Mouse (Mus musculus): ENCODE results near the gene Apoe. TPM values are rescaled to one million over a fixed set of nuclear protein-coding genes. Genes with fewer than 3 reads are reported as not detected.
"Not testable (repeated sequence)": the region's sequence is repeated elsewhere in the genome, so short reads cannot be mapped to it uniquely, and the experiment has no call there.

Gene Apoe
- polyA plus RNA-seq, 1 experiment from 2014 or later: 515 TPM

DNA sequence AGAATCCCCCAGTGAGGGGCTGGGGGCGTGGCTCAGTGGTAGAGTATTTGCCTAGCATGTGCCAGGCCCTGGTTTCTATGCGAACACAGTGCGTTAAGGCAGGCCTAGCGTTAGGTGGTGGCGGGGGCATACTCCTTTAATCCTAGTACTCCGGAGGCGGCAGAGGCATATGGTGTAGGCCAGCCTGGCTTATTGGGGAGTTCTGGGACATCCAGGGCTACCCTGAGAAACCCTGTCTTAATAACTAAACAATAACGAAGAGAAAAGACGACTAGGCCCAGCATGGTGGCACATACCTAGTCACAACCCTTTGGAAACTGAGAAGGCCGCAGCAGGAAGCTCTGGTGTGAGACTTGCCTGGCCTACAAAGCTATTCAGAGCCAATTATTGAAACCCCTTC lies 10.9 kb downstream of the Apoe start:
- no peak for ATAC-seq (ENCODE audit: insufficient read depth, low FRiP score, low read depth)
- 91% methylated on average over 10 of the region's 10 CpGs for WGBS
- H3K36me3 ChIP-seq: no peaks in the 10 kb centered on the region
- H3K4me3 ChIP-seq (replicated peaks): no peak overlapping the region
- no peaks in the 10 kb centered on the region for H3K27me3 ChIP-seq (replicated peaks)
- H3K4me2 ChIP-seq: no peak overlapping the region
- H3K4me1 ChIP-seq: peaks cover 8% of the 10 kb centered on the region
- H3K9me3 ChIP-seq: no peaks in the 10 kb centered on the region
- H3K9ac ChIP-seq: no peak overlapping the region
- no peak overlapping the region for H3K27ac ChIP-seq

DNA sequence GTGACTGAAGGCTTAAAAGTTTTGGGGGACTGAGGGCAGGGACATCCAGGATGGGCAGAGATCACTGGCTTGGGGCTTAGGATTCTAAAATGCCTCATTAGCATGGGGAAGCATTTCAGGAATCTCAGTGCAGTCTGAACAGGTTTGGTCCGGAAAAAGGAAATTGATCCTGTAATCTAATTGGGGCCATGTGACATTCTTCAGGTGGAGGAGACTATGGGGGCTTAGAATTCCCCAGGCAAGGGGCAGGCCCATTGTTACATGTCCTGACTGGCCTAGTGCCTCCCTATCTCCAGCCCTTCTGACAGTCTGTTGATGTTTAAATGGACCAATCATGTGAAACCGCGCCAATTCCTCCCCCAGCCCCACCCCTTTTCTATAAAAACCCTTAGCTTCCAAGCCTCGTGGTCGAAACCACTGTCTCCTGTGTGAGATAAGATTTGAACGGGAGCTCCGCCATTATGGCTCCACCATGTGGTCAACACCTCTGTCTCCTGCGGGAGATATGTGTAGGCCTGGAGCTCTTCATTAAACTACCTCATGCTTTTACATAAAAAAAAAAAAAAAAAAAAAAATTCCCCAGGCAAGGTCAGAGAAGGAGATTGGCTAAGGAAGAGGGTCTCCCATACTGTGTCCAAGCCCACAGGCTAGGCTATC lies 11.9 kb downstream of the Apoe start:
- ATAC-seq (ENCODE audit: insufficient read depth, low FRiP score, low read depth): peak; percentile 38; the same call in 1 of the 2 replicates
- not testable (repeated sequence) for H3K27me3 ChIP-seq (replicated peaks); H3K4me3 ChIP-seq (replicated peaks); H3K9ac ChIP-seq; H3K4me2 ChIP-seq; H3K27ac ChIP-seq; H3K36me3 ChIP-seq; H3K4me1 ChIP-seq; H3K9me3 ChIP-seq
- 64% methylated on average over 8 of the region's 8 CpGs for WGBS

DNA sequence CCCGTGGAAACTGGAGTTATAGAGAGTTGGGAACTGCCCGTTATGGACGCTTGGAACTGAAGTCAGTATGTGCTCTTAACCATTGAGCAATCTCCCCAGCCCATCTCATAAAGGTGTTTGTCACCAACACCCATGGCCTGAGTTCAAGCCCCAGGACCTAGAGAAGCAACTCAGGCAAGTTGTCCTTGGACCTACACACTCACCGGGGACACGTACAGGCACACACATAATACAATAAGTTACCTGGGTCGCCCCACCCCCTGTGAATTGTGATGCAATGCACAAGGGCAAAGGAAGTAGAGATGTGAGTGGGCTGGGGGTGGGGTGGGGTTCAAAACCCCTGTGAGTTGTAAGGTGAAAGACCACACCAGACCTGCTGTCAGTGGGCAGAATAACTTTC lies 12.5 kb downstream of the Apoe start:
- no peak for ATAC-seq (ENCODE audit: insufficient read depth, low FRiP score, low read depth)
- WGBS: 80% methylated on average over 6 of the region's 6 CpGs
- Histone ChIP-seq H3K4me2 (no peak overlapping the region), H3K4me3 (replicated peaks) (no peak overlapping the region), H3K4me1 (no peaks in the 10 kb centered on the region), H3K9me3 (no peaks in the 10 kb centered on the region), H3K36me3 (no peaks in the 10 kb centered on the region), H3K27ac (no peak overlapping the region), H3K27me3 (replicated peaks) (no peaks in the 10 kb centered on the region), H3K9ac (no peak overlapping the region)

DNA sequence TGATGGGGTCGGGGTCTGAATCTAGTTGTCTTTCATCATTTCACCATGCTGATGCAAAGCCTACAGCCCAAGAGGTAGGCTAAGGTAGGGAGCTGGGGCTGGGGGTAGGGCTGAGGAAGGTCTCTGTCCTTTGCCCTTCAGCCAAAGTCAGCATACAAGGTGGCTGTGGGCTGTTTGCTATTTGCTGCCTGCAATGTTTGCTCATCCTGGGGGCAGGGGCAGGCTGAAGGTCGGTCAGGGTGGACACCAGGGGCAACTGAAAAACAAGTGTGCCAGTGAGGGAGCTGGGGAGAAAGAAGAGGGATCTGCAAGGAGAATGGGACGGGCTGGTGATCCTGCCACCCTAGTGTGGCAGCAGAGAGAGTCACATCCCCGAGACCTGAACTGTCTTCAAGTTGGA lies 13.6 kb downstream of the Apoe start:
- H3K27me3 ChIP-seq (replicated peaks): no peaks in the 10 kb centered on the region
- ATAC-seq (ENCODE audit: insufficient read depth, low FRiP score, low read depth): no peak
- H3K9me3 ChIP-seq: no peaks in the 10 kb centered on the region
- no peaks in the 10 kb centered on the region for H3K4me1 ChIP-seq
- H3K36me3 ChIP-seq: no peaks in the 10 kb centered on the region
- 53% methylated on average over 4 of the region's 4 CpGs for WGBS
- no peak overlapping the region for H3K9ac ChIP-seq
- H3K27ac ChIP-seq: no peak overlapping the region
- H3K4me3 ChIP-seq (replicated peaks): no peak overlapping the region
- no peak overlapping the region for H3K4me2 ChIP-seq

DNA sequence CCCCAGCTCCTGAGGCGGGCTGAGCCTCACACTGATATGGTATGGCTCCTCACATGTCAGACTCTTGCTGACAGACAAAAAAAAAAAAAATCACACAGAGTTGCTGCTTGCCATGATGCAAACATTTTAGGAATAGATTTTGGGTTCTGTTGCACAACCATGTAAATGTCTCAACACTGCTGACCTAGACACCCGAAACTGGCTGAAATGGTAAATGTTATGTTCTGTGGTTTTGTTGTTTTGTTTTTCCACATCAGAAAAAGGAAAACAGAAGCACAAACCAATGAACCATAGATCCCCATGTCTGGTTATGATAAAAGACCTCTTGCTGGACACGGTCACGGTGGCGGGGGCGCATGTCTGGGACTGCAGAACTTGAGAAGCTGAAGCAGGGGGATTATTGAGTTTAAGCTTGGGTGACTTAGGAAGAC lies 15.2 kb downstream of the Apoe start:
- Histone ChIP-seq H3K9ac (no peak overlapping the region), H3K27me3 (replicated peaks) (no peaks in the 10 kb centered on the region), H3K4me3 (replicated peaks) (no peak overlapping the region), H3K9me3 (no peaks in the 10 kb centered on the region), H3K4me2 (no peak overlapping the region), H3K4me1 (no peaks in the 10 kb centered on the region), H3K36me3 (no peaks in the 10 kb centered on the region), H3K27ac (no peak overlapping the region)
- 76% methylated on average over 6 of the region's 6 CpGs for WGBS
- ATAC-seq (ENCODE audit: insufficient read depth, low FRiP score, low read depth): no peak

DNA sequence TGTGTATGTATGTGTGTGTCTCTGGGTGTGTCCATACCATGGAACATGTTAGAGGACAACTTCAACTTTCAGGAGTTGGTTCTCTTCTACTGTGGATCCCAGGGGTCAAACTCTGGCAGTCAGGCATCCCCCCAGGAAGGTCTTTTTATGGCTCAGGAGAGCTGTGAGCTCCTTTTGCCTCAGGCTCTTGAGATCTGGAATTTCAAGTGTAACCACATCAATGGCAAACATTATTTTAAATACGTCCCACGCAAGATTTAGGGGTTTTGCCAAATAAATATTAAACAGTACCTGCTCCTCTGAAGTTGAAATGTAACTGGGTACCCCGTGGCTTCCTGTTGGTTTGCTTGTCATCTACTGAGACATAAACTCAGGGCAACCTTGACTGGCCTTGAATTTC lies 16.0 kb downstream of the Apoe start:
- Histone ChIP-seq H3K9me3 (no peaks in the 10 kb centered on the region), H3K36me3 (no peaks in the 10 kb centered on the region), H3K4me2 (no peak overlapping the region), H3K27ac (no peak overlapping the region), H3K27me3 (replicated peaks) (no peaks in the 10 kb centered on the region), H3K9ac (no peak overlapping the region), H3K4me3 (replicated peaks) (no peak overlapping the region), H3K4me1 (no peaks in the 10 kb centered on the region)
- no peak for ATAC-seq (ENCODE audit: insufficient read depth, low FRiP score, low read depth)
- WGBS: 63% methylated on average over 3 of the region's 3 CpGs

DNA sequence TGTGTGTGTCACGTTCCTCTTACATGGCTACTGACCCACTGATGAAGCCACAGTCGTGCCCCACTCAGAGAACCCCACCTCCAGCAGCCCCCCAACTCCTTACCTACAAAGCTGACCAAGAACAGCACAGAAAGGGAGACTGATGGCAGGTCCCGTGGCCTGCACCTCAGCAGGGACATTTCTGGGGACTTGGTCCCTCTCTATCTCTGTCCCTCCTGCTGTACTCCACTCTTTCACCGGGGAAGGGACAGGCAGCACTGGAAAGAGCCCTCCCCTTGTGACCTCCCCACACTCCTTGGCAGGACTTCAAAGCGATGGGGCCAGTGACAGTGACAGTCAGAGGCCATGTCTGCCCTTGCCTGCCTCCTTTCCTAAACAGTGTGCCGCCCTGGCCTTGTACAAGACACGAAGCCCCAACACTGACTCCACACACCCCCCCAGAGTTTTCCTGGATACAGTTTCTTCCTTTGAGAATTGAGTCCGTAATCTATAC lies 17.7 kb downstream of the Apoe start, which contains the start of the genes Gm44805 and Apoc4:
TSS of gene Gm44805 (minus strand) at position 222 of the 493 bp plus-strand sequence.
TSS of gene Apoc4 (minus strand) at position 278 of the 493 bp plus-strand sequence.
- H3K4me3 ChIP-seq (replicated peaks): no peak within 1 kb of the TSS
- H3K9me3 ChIP-seq: no peaks in the 10 kb centered on the region
- no peaks in the 10 kb centered on the region for H3K4me1 ChIP-seq
- no peak within 1 kb of the TSS for H3K9ac ChIP-seq
- H3K4me2 ChIP-seq: no peak within 1 kb of the TSS
- no peaks in the 10 kb centered on the region for H3K27me3 ChIP-seq (replicated peaks)
- no peak for ATAC-seq (ENCODE audit: insufficient read depth, low FRiP score, low read depth)
- no peak within 1 kb of the TSS for H3K27ac ChIP-seq
- H3K36me3 ChIP-seq: no peaks in the 10 kb centered on the region
- WGBS: 59% methylated on average over 8 of the region's 8 CpGs

DNA sequence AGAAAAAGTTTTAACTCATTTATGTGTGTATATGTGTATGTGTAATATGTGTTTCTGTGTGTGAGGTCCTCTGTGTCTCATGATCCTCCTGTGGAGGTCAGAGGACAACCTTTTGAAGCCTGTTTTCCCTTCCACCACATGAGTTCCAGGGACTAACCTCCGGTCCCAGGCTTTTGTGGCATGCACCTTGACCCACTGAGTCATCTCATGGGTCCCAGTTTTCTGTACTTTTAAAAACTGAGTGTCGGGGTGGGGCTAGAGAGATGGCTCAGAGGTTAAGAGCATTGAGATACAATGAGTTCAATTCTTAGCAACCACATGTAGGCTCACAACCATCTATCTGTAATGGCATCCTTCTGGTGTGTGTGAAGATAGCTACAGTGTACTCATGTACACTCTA lies 18.3 kb downstream of the Apoe start:
- Histone ChIP-seq H3K36me3 (no peaks in the 10 kb centered on the region), H3K27ac (no peak overlapping the region), H3K27me3 (replicated peaks) (no peaks in the 10 kb centered on the region), H3K9me3 (no peaks in the 10 kb centered on the region), H3K4me1 (no peaks in the 10 kb centered on the region), H3K4me2 (no peak overlapping the region), H3K4me3 (replicated peaks) (no peak overlapping the region), H3K9ac (no peak overlapping the region)
- ATAC-seq (ENCODE audit: insufficient read depth, low FRiP score, low read depth): no peak
- 72% methylated on average over 2 of the region's 2 CpGs for WGBS

DNA sequence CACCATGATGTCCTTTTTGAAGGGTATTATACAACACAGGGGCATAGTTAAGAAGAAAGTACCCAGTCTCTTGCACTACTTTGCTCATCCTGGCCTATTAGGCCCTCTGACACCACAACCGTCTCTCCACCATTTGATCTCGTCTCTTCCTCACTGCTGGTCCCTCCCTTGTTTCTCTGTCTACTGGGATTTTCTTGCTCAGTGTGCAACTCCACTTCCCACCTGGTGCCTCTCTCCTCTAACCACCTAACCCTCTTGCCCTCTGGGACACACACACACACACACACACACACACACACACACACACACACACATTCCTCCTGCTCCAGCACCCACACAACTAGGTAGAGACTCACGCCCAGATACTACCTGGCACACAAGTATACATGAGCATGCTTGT lies 20.1 kb downstream of the Apoe start:
- WGBS: 86% methylated on average over 3 of the region's 3 CpGs
- H3K27ac ChIP-seq: no peak overlapping the region
- no peak overlapping the region for H3K9ac ChIP-seq
- no peaks in the 10 kb centered on the region for H3K36me3 ChIP-seq
- H3K4me1 ChIP-seq: no peaks in the 10 kb centered on the region
- H3K4me3 ChIP-seq (replicated peaks): no peak overlapping the region
- H3K27me3 ChIP-seq (replicated peaks): no peaks in the 10 kb centered on the region
- H3K4me2 ChIP-seq: no peak overlapping the region
- no peaks in the 10 kb centered on the region for H3K9me3 ChIP-seq
- no peak for ATAC-seq (ENCODE audit: insufficient read depth, low FRiP score, low read depth)

DNA sequence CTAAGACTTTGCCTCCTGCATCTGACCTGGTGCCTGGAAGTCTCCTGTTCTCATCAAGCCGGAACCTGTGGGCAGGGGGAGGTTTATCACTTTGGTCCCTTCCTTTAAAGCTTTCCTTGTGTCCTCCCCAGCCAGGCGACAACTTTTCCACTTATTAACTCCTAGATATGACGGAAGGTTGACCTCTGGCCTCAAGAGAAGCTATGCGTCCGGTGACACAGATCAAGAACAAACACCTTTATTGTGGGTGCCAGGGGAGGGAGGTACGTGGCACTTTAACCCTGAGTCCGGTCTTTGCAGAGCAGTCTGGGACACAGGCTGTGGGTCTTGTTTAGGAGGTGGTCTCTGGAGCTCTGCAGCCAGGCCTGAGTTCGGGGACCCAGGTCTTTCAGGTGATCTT lies 21.1 kb downstream of the Apoe start, which contains the start of gene Apoc2:
TSS of gene Apoc2 (minus strand) at position 70 of the 400 bp plus-strand sequence.
- Histone ChIP-seq H3K9ac (no peak within 1 kb of the TSS), H3K9me3 (no peaks in the 10 kb centered on the region), H3K36me3 (no peaks in the 10 kb centered on the region), H3K4me2 (no peak within 1 kb of the TSS), H3K4me1 (no peaks in the 10 kb centered on the region), H3K27me3 (replicated peaks) (no peaks in the 10 kb centered on the region), H3K4me3 (replicated peaks) (no peak within 1 kb of the TSS), H3K27ac (no peak within 1 kb of the TSS)
- WGBS: 58% methylated on average over 8 of the region's 8 CpGs
- ATAC-seq (ENCODE audit: insufficient read depth, low FRiP score, low read depth): no peak

DNA sequence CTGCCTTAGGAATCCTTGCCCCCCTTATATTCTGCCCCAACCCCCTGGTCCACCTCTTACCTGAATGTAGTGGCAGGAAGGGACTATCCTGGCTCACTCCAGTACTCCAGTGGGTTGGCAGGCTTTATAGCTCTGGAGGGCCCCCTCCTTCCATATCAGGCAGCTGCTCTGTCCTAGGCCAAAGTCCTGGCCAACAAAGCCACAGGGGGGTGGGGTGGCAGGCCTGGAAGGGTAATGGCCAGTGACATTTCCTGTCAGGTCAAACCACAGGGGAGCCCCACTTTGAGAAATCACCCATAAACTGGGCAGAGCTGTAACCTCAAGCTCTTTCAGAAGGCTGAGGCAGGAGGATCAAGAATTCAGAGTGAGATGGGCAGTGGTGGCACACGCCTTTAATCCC lies 22.3 kb downstream of the Apoe start:
- Histone ChIP-seq H3K9ac (no peak overlapping the region), H3K36me3 (no peaks in the 10 kb centered on the region), H3K27ac (no peak overlapping the region), H3K27me3 (replicated peaks) (no peaks in the 10 kb centered on the region), H3K4me3 (replicated peaks) (no peak overlapping the region), H3K4me1 (no peaks in the 10 kb centered on the region), H3K9me3 (no peaks in the 10 kb centered on the region), H3K4me2 (no peak overlapping the region)
- WGBS: 66% methylated on average over 1 of the region's 1 CpGs
- ATAC-seq (ENCODE audit: insufficient read depth, low FRiP score, low read depth): no peak; the same call in 1 of the 2 replicates

DNA sequence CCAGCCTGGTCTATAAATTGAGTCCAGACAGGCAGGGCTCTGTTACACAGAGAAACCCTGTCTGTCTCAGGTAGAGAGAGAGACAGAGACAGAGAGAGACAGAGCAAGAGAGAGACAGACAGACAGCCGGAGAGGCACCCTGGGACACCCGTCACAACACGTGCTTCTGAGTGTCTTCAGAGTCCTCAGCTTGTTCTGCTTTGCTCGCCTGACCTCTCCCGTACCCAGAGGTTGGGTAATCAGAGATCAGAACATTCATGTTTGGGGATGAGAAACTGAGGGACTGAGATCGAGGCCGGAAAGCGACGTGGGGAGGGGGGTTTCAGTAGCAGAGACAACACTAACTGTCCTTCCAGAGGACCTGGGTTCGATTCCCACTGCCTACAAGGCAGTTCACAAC lies 23.2 kb downstream of the Apoe start:
- Histone ChIP-seq H3K4me3 (replicated peaks) (no peak overlapping the region), H3K9me3 (no peaks in the 10 kb centered on the region), H3K4me1 (no peaks in the 10 kb centered on the region), H3K27me3 (replicated peaks) (no peaks in the 10 kb centered on the region), H3K4me2 (no peak overlapping the region), H3K9ac (no peak overlapping the region), H3K27ac (no peak overlapping the region), H3K36me3 (no peaks in the 10 kb centered on the region)
- no peak for ATAC-seq (ENCODE audit: insufficient read depth, low FRiP score, low read depth)
- 77% methylated on average over 10 of the region's 10 CpGs for whole genome bisulfite sequencing

Measured in stomach, embryonic 15.5 days (tissue).